8 mouse cellular contexts compared by ENCODE assay signal in genomic region chr5:67846361-67847224, GRCm38 (mm10). TPM values are rescaled to one million over a fixed set of nuclear protein-coding genes. Genes with fewer than 3 reads are reported as not detected.
DNase-seq lines count a peak whose midpoint lies in the region; ATAC-seq and TF ChIP-seq lines count a peak whose summit lies in the region.

No protein-coding gene starts in this region.

- H3K36me3 ChIP-seq in hindbrain, embryonic 12.5 days, result no peaks in the 10 kb centered on the region

- no peaks in the 10 kb centered on the region for H3K27me3 ChIP-seq in Patski
- no peaks in the 10 kb centered on the region for H3K27me3 ChIP-seq in cerebellum, adult 2 months (ENCODE audit: control insufficient read depth, insufficient read depth, low read length)
- no peaks in the 10 kb centered on the region for H3K27me3 ChIP-seq in hindbrain, embryonic 12.5 days

- H3K4me3 ChIP-seq in cerebellum, adult 2 months (replicated peaks; ENCODE audit: insufficient read depth, low read depth, low read length), result peak overlapping the region; percentile 84
- H3K4me3 ChIP-seq in hindbrain, embryonic 12.5 days, result peak overlapping the region; percentile 83

- TF ChIP-seq CTCF in Patski (IDR thresholded peaks at IDR 0.05), result no peak
- TF ChIP-seq CTCF in cerebellum, adult 2 months (IDR thresholded peaks at IDR 0.05; ENCODE audit: borderline replicate concordance, insufficient read depth, low read depth, low read length), result no peak

- peak overlapping the region; percentile 75 for H3K27ac ChIP-seq in cerebellum, adult 2 months (ENCODE audit: insufficient read depth, low read length)
- H3K27ac ChIP-seq in hindbrain, embryonic 12.5 days, result peak overlapping the region; percentile 88

- WGBS in cerebellum, adult 2 months, result under 1% methylated on average over 38 of the region's 39 CpGs
- under 1% methylated on average over 39 of the region's 39 CpGs for WGBS in hindbrain, embryonic 12.5 days

- in situ Hi-C loops in Patski (cut with MboI; ENCODE audit: low pct_unique_long_range_greater_than_20kb), result no loop called here

- no peak for TF ChIP-seq POLR2A in cerebellum, adult 2 months (IDR thresholded peaks at IDR 0.05; ENCODE audit: borderline replicate concordance, insufficient read depth, low read length)

- H3K4me2 ChIP-seq in hindbrain, embryonic 12.5 days (replicated peaks), result peak overlapping the region; percentile 80

- H3K4me1 ChIP-seq in cerebellum, adult 2 months (ENCODE audit: control insufficient read depth, insufficient read depth, low read length), result peaks cover 10% of the 10 kb centered on the region; the same call in 1 of the 2 replicates
- H3K4me1 ChIP-seq in hindbrain, embryonic 12.5 days, result peaks cover 49% of the 10 kb centered on the region

- CTCF ChIA-PET in Patski (lab: Charles Lee), result no interaction called here

- no peak for DNase-seq in Patski (ENCODE audit: low read depth, low spot score)
- peak; percentile 66 to 73 for DNase-seq in cerebellum, adult 2 months
- peak; percentile 35 for DNase-seq in forelimb bud, embryonic 11.5 days (ENCODE audit: low read depth, low spot score)
- DNase-seq in layer of hippocampus, postnatal 36 days, result peak; percentile 53 to 54
- DNase-seq in lung, postnatal 36 days, result peak; percentile 82
- DNase-seq in retina, embryonic 14.5 days (ENCODE audit: low spot score), result peak; percentile 47
- peak; percentile 25 for DNase-seq in urinary bladder, postnatal 14 days (ENCODE audit: low spot score)

- ATAC-seq in Patski, result peak; percentile 8
- peak; percentile 2; the same call in 1 of the 2 replicates for ATAC-seq in hindbrain, embryonic 12.5 days (ENCODE audit: low FRiP score)

- POLR2A ChIA-PET in Patski (lab: Charles Lee), result no interaction called here

- H3K9me3 ChIP-seq in hindbrain, embryonic 12.5 days (replicated peaks), result no peaks in the 10 kb centered on the region

- peak overlapping the region; percentile 67 for H3K9ac ChIP-seq in hindbrain, embryonic 12.5 days

RNA-seq across cellular contexts. Expression of gene Atp8a1, which starts 0.6 kb away (rescaled TPM):
- polyA plus RNA-seq in Patski (2021), result 1.8 TPM
- polyA plus RNA-seq in cerebellum, adult 2 months (2012; rRNA removed), result 56.1 and 60.9 TPM in 2 replicates
- polyA plus RNA-seq in hindbrain, embryonic 12.5 days (2016; fragmentation: Nextera tagmentation; extraction: Ambion mirVana), result 34.0 and 37.3 TPM in 2 replicates
- total RNA-seq in layer of hippocampus, postnatal 36 days (2021), result 100 to 1,000 TPM; 163 to 183 TPM

Comparison
In these comparisons a context has a peak if more than half of its experiments do, and no peak if none do; other contexts are left out.
1. RNA of gene Atp8a1, which starts 0.6 kb away (polyA plus RNA-seq): 56.1 to 60.9 TPM in cerebellum, adult 2 months and 34.0 to 37.3 TPM in hindbrain, embryonic 12.5 days; 1.8 TPM in Patski (single experiment); every median in the first group is over 10 times any median in the second.